Mouse (Mus musculus): Measurements from ENCODE around the gene Bst2. TPM values are rescaled to one million over a fixed set of nuclear protein-coding genes. Genes with fewer than 3 reads are reported as not detected.

Bst2 gene
- polyA plus RNA-seq, 1 experiment from 2014 or later: 2.2 TPM

DNA sequence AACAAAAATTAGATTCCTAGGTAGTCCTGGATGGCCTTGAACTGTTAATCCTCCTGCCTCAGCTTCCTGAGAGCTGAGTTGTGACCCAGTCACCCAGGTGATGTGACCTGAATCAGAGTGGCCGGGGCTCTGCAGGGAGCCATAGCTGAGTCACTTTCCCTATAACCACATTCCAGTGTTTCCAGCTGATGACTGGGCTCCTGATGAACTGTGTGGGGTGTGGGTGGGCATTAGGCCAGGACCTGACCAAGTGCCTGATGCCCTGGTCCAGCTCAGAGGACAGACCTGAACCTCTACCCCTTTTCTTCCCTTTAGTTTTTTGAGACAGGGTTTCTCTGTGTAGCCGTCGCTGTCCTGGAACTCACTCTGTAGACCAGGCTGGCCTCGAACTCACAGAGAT, 31.9 kb downstream of the Bst2 start:
- Histone ChIP-seq H3K27me3 (ENCODE audit: control insufficient read depth, insufficient read depth, low read length) (peaks cover 43% of the 10 kb centered on the region), H3K36me3 (ENCODE audit: control insufficient read depth, insufficient read depth, low read length) (no peaks in the 10 kb centered on the region), H3K27ac (ENCODE audit: low read depth, low read length) (no peak overlapping the region), H3K4me1 (replicated peaks; ENCODE audit: control insufficient read depth, insufficient read depth, low read length) (peaks cover 4% of the 10 kb centered on the region; the same call in 1 of the 2 replicates), H3K9me3 (ENCODE audit: control insufficient read depth, low read length) (no peaks in the 10 kb centered on the region), H3K4me2 (replicated peaks; ENCODE audit: low read depth, low read length) (no peak overlapping the region), H3K4me3 (ENCODE audit: low read depth, low read length) (no peak overlapping the region), H3K9ac (ENCODE audit: low read depth, low read length) (no peak overlapping the region)
- WGBS: 92% methylated on average over 4 of the region's 4 CpGs
- ATAC-seq (ENCODE audit: low FRiP score) (no peak), DNase-seq (ENCODE audit: low spot score) (no peak)

DNA sequence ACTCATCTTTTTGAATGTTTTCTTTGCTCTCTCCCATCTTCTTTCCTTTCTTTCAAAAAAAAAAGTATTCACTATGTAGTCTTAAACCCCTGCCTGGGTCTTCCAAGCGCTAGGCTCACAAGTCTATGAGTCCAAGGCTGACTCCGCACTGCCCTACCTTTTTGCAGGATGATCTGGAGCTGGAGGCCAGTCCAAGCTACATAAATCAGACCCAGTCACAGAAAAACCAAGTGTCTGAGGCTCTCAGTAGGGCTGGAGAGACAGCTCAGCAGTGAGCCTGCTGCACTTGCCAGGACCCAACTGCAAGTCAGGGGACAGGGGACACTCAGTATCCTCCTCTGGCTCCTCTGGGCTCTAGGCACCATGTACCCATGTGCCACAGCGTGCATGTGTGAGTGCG, 32.9 kb downstream of the Bst2 start:
- Histone ChIP-seq H3K9ac (ENCODE audit: low read depth, low read length) (no peak overlapping the region), H3K4me1 (replicated peaks; ENCODE audit: control insufficient read depth, insufficient read depth, low read length) (peaks cover 4% of the 10 kb centered on the region; the same call in 1 of the 2 replicates), H3K4me3 (ENCODE audit: low read depth, low read length) (no peak overlapping the region), H3K27me3 (ENCODE audit: control insufficient read depth, insufficient read depth, low read length) (peaks cover 34% of the 10 kb centered on the region), H3K27ac (ENCODE audit: low read depth, low read length) (no peak overlapping the region), H3K4me2 (replicated peaks; ENCODE audit: low read depth, low read length) (no peak overlapping the region), H3K36me3 (ENCODE audit: control insufficient read depth, insufficient read depth, low read length) (no peaks in the 10 kb centered on the region), H3K9me3 (ENCODE audit: control insufficient read depth, low read length) (no peaks in the 10 kb centered on the region)
- whole genome bisulfite sequencing: 91% methylated on average over 4 of the region's 4 CpGs
- DNase-seq (ENCODE audit: low spot score) (no peak), ATAC-seq (ENCODE audit: low FRiP score) (no peak)

DNA sequence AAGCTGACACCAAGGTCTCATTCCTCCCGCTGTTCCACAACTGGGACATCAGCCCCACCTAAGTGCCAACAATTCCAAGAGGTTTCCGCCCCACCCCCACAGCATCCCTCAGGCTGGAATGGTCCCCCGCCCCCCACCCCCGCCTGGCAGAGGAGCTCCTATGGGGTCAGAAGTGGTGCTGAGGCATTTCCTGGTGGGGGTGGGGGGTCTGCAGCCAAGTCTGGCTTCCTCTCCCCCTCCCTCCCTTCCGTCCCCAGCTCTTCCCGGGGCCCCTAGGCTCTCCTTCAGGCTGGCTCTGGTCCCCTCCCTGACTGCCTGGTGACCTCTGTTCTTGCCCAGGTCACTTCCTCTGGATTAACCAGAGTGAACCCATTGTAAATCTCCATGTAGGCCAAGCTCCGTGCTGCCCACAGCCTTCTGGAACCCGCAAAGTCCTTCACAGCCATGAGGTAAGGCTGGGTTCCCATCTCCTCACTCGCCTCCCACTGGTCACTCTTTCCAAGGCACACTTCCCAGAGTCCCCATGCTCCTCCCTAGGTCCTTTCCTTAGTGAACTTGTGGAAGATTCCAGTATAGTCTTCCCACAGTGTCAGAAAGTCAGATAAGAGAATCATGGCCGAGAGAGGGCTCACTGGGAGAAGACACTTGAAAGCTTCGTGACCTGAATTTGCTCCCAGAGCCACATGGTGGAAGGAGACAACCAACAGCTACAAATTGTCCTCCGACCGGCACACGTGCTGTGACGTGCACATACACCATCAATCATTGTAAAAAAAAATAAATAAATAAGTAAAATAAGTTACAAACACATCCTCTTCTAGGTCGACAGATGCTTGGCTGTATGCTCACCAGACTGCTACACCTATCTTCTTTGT, 38.2 kb downstream of the Bst2 start:
- no peak overlapping the region for H3K27ac ChIP-seq (ENCODE audit: low read depth, low read length)
- H3K4me3 ChIP-seq (ENCODE audit: low read depth, low read length): no peak overlapping the region
- no peaks in the 10 kb centered on the region for H3K36me3 ChIP-seq (ENCODE audit: control insufficient read depth, insufficient read depth, low read length)
- no peak for ATAC-seq (ENCODE audit: low FRiP score)
- no peaks in the 10 kb centered on the region; the same call in 1 of the 2 replicates for H3K4me1 ChIP-seq (replicated peaks; ENCODE audit: control insufficient read depth, insufficient read depth, low read length)
- no peak overlapping the region for H3K9ac ChIP-seq (ENCODE audit: low read depth, low read length)
- no peaks in the 10 kb centered on the region for H3K27me3 ChIP-seq (ENCODE audit: control insufficient read depth, insufficient read depth, low read length)
- no peak overlapping the region for H3K4me2 ChIP-seq (replicated peaks; ENCODE audit: low read depth, low read length)
- WGBS: 46% methylated on average over 14 of the region's 16 CpGs
- no peaks in the 10 kb centered on the region for H3K9me3 ChIP-seq (ENCODE audit: control insufficient read depth, low read length)
- no peak for DNase-seq (ENCODE audit: low spot score)

DNA sequence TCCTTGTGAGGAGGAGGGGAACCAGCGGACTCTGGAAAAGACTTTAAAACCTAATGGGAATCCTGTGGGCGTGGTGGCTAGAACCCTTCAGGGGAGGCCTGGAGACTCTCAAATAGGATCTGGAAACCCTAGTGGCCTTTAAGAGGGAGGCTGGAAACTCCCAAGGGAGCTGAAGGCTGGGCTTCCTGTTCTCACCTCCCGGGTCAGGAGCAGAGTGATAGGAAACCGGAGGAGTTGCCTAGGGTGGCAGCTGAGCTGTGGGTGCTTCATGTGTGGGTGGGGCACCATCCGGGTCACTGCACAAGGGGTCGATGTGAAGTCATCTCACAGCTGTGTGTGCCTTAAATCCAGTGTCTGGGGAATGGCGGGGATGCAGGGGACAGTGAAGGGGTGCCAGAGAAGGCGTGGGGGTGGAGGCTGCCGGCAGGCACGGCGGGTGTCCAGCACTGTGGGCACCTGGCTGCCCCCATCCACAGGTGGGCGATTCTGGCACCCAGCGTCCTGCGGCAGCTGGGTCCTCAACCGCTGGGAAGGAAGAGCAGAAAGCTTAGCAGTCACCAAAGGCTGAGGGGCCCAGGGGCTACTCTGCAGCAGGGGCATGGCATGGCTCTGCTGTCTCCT, 39.3 kb downstream of the Bst2 start:
- H3K36me3 ChIP-seq (ENCODE audit: control insufficient read depth, insufficient read depth, low read length): no peaks in the 10 kb centered on the region
- no peaks in the 10 kb centered on the region for H3K27me3 ChIP-seq (ENCODE audit: control insufficient read depth, insufficient read depth, low read length)
- H3K9ac ChIP-seq (ENCODE audit: low read depth, low read length): no peak overlapping the region
- H3K9me3 ChIP-seq (ENCODE audit: control insufficient read depth, low read length): no peaks in the 10 kb centered on the region
- 0 out of 2 replicates have a peak overlapping the region, but pooled peaks have one; percentile 14 for H3K27ac ChIP-seq (ENCODE audit: low read depth, low read length)
- no peak overlapping the region for H3K4me3 ChIP-seq (ENCODE audit: low read depth, low read length)
- 21% methylated on average over 15 of the region's 15 CpGs for WGBS
- DNase-seq (ENCODE audit: low spot score) (no peak), ATAC-seq (ENCODE audit: low FRiP score) (no peak)
- no peak overlapping the region for H3K4me2 ChIP-seq (replicated peaks; ENCODE audit: low read depth, low read length)
- no peaks in the 10 kb centered on the region; the same call in 1 of the 2 replicates for H3K4me1 ChIP-seq (replicated peaks; ENCODE audit: control insufficient read depth, insufficient read depth, low read length)

DNA sequence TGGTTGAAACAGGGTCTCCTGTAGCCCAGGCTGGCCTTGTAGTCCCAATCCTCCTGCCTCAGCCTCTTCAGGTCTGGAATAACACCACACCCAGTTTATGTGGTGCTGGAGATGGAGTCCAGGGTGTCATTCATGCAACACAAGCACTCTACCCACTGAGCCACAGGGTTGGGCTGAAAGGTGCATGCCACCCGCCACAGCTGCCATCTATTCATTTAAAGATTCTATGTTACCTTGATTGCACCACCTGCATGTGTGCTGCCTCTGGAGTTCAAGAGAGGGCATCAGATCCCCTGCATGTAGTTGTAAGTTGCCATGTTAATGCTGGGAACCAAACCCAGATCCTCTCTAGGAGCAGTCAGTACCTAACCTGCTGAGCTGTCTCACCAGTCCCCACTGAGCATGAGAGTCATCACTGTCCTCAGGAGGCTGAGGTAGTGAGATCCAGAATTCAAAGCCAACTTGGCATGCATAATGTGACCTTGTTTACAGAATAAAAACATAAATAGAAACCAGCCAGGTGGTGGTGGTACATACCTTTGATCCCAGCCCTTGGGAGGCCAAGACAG, 40.1 kb downstream of the Bst2 start:
- Histone ChIP-seq H3K9me3 (ENCODE audit: control insufficient read depth, low read length) (no peaks in the 10 kb centered on the region), H3K36me3 (ENCODE audit: control insufficient read depth, insufficient read depth, low read length) (0 out of 2 replicates have a peak, but pooled peaks cover under 1% of the 10 kb centered on the region), H3K27ac (ENCODE audit: low read depth, low read length) (no peak overlapping the region), H3K4me3 (ENCODE audit: low read depth, low read length) (no peak overlapping the region), H3K4me1 (replicated peaks; ENCODE audit: control insufficient read depth, insufficient read depth, low read length) (no peaks in the 10 kb centered on the region; the same call in 1 of the 2 replicates), H3K9ac (ENCODE audit: low read depth, low read length) (no peak overlapping the region), H3K4me2 (replicated peaks; ENCODE audit: low read depth, low read length) (no peak overlapping the region), H3K27me3 (ENCODE audit: control insufficient read depth, insufficient read depth, low read length) (no peaks in the 10 kb centered on the region)
- ATAC-seq (ENCODE audit: low FRiP score) (no peak), DNase-seq (ENCODE audit: low spot score) (no peak)
- WGBS: 100% methylated on average over 1 of the region's 1 CpGs

DNA sequence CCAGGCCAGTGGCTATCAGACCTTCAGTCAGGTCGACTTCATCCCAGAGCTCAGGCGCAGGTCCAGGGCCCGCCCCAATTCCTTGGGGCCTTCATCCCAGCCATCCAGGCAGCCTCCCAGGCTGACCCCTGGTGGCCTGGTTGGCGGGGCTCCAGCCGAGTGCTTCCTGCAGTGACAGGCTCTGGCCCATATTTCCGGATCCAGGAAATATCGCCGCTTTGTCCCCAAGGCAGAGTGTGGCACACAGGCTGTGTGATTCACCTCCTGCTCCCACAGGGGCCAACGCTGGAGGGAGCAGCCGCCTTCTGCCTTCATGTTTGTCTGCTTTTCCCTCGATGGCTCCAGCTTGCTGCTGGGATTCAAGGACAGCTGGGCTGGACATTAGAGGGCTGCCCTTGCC, 40.8 kb downstream of the Bst2 start:
- H3K9ac ChIP-seq (ENCODE audit: low read depth, low read length): no peak overlapping the region
- DNase-seq (ENCODE audit: low spot score) (no peak), ATAC-seq (ENCODE audit: low FRiP score) (no peak)
- no peaks in the 10 kb centered on the region; the same call in 1 of the 2 replicates for H3K4me1 ChIP-seq (replicated peaks; ENCODE audit: control insufficient read depth, insufficient read depth, low read length)
- 50% methylated on average over 11 of the region's 11 CpGs for WGBS
- 0 out of 2 replicates have a peak, but pooled peaks cover 3% of the 10 kb centered on the region for H3K36me3 ChIP-seq (ENCODE audit: control insufficient read depth, insufficient read depth, low read length)
- no peak overlapping the region for H3K27ac ChIP-seq (ENCODE audit: low read depth, low read length)
- no peak overlapping the region for H3K4me2 ChIP-seq (replicated peaks; ENCODE audit: low read depth, low read length)
- no peaks in the 10 kb centered on the region for H3K9me3 ChIP-seq (ENCODE audit: control insufficient read depth, low read length)
- no peak overlapping the region for H3K4me3 ChIP-seq (ENCODE audit: low read depth, low read length)
- H3K27me3 ChIP-seq (ENCODE audit: control insufficient read depth, insufficient read depth, low read length): no peaks in the 10 kb centered on the region

DNA sequence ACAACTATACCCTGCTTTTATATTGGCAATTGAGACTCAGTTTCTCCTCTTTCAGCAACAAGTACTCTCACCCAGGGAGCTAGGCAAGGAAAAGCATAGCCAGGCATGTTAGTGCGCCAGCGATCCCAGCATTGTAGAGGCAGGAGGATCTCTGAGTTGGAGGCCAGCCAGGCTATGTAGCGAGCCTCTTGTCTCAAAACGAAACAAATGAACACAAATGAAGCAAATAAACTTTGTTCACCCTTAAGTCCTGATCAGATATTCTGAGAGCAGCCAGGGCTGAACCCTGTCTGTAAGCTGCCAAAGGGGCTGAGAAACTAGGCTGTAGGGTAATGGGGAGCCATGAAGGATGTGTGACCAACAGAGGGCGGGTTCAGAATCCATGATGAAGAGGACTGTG, 41.4 kb downstream of the Bst2 start:
- H3K27ac ChIP-seq (ENCODE audit: low read depth, low read length): no peak overlapping the region
- WGBS: 90% methylated on average over 5 of the region's 5 CpGs
- DNase-seq (ENCODE audit: low spot score) (no peak), ATAC-seq (ENCODE audit: low FRiP score) (no peak)
- no peak overlapping the region for H3K4me2 ChIP-seq (replicated peaks; ENCODE audit: low read depth, low read length)
- H3K27me3 ChIP-seq (ENCODE audit: control insufficient read depth, insufficient read depth, low read length): no peaks in the 10 kb centered on the region
- H3K4me1 ChIP-seq (replicated peaks; ENCODE audit: control insufficient read depth, insufficient read depth, low read length): no peaks in the 10 kb centered on the region; the same call in 1 of the 2 replicates
- H3K4me3 ChIP-seq (ENCODE audit: low read depth, low read length): no peak overlapping the region
- H3K9me3 ChIP-seq (ENCODE audit: control insufficient read depth, low read length): no peaks in the 10 kb centered on the region
- H3K36me3 ChIP-seq (ENCODE audit: control insufficient read depth, insufficient read depth, low read length): 0 out of 2 replicates have a peak, but pooled peaks cover 3% of the 10 kb centered on the region
- no peak overlapping the region for H3K9ac ChIP-seq (ENCODE audit: low read depth, low read length)

DNA sequence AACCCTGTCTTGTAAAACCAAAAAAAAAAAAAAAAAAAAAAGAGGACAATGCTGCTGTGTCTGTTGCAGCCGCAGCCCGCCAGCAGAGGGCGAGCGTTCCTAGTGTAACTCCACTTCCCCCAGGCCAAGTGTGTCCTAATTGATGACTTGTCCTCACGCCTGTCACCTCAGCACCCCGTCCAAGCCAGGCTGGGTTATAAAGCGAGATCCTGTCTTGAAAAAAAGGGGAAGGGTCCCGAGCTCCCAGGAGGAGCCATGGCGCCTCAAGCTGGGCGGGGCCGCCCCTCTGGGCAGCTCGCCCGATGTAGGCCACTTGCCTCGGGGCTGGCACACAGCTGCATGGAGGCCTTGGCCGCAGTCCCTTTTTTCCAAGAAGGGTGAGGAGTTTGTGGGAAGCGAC, 42.2 kb downstream of the Bst2 start:
- DNase-seq (ENCODE audit: low spot score) (peak; percentile 90), ATAC-seq (ENCODE audit: low FRiP score) (peak; percentile 77)
- Histone ChIP-seq H3K4me2 (replicated peaks; ENCODE audit: low read depth, low read length) (no peak overlapping the region), H3K36me3 (ENCODE audit: control insufficient read depth, insufficient read depth, low read length) (0 out of 2 replicates have a peak, but pooled peaks cover 3% of the 10 kb centered on the region), H3K9me3 (ENCODE audit: control insufficient read depth, low read length) (no peaks in the 10 kb centered on the region), H3K27ac (ENCODE audit: low read depth, low read length) (no peak overlapping the region), H3K4me3 (ENCODE audit: low read depth, low read length) (no peak overlapping the region), H3K4me1 (replicated peaks; ENCODE audit: control insufficient read depth, insufficient read depth, low read length) (no peaks in the 10 kb centered on the region; the same call in 1 of the 2 replicates), H3K9ac (ENCODE audit: low read depth, low read length) (no peak overlapping the region), H3K27me3 (ENCODE audit: control insufficient read depth, insufficient read depth, low read length) (no peaks in the 10 kb centered on the region)
- WGBS: 33% methylated on average over 15 of the region's 16 CpGs

Data from hindbrain, embryonic 11.5 days (tissue).